Mouse (Mus musculus) embryonic facial prominence, embryonic 12.5 days (tissue): ENCODE measurements around the gene Kcnj8. TPM values are rescaled to one million over a fixed set of nuclear protein-coding genes. Genes with fewer than 3 reads are reported as not detected.

Experiments used
- ATAC-seq: fragments of 200-750 bp; cut with Nextera tagmentation; 2 replicates; pipeline ENCODE4 v1.8.0; 2017; ENCODE audit not compliant: insufficient number of reproducible peaks, insufficient read depth, low FRiP score, low TSS enrichment
- H3K27ac ChIP-seq: fragments of 300-500 bp; sonication (generic); 2 replicates; pipeline ENCODE4 v1.5.1; 2016; ENCODE audit warnings: mild to moderate bottlenecking
- H3K27me3 ChIP-seq: fragments of 300-500 bp; sonication (generic); 2 replicates; pipeline ENCODE4 v1.6.1; 2016; ENCODE audit warnings: mild to moderate bottlenecking, moderate library complexity
- H3K36me3 ChIP-seq: fragments of 300-500 bp; sonication (generic); 2 replicates; pipeline ENCODE4 v1.6.1; 2016; ENCODE audit warnings: mild to moderate bottlenecking
- H3K4me1 ChIP-seq: fragments of 300-500 bp; sonication (generic); 2 replicates; pipeline ENCODE4 v1.6.1; 2016
- H3K4me2 ChIP-seq: fragments of 300-500 bp; sonication (generic); replicated peaks from 2 replicates; pipeline ENCODE4 v1.6.1; 2016; ENCODE audit warnings: mild to moderate bottlenecking, moderate library complexity
- H3K4me3 ChIP-seq: fragments of 300-500 bp; sonication (generic); 2 replicates; pipeline ENCODE4 v1.5.1; 2016; ENCODE audit warnings: mild to moderate bottlenecking
- H3K9ac ChIP-seq: fragments of 300-500 bp; sonication (generic); 2 replicates; pipeline ENCODE4 v1.6.1; 2016; ENCODE audit warnings: mild to moderate bottlenecking, moderate library complexity
- H3K9me3 ChIP-seq: fragments of 300-500 bp; sonication (generic); 2 replicates; pipeline ENCODE4 v1.6.1; 2016; ENCODE audit warnings: mild to moderate bottlenecking, moderate library complexity
- WGBS: fragments of 180-500 bp; shearing (Covaris S2); methylation state at CpG from one replicate; pipeline ENCODE4 v1.1.7; 2016; 5-methylcytosine and 5-hydroxymethylcytosine counted together
- polyA plus RNA-seq: library from polyadenylated mRNA; unstranded; fragments of >200 nt; fragmentation: Nextera tagmentation; extraction: Ambion mirVana; gene quantifications from 2 replicates; pipeline ENCODE4 v1.2.1, GENCODE M21; 2016

Gene Kcnj8
- polyA plus RNA-seq = 3.9 TPM in 2 replicates

DNA sequence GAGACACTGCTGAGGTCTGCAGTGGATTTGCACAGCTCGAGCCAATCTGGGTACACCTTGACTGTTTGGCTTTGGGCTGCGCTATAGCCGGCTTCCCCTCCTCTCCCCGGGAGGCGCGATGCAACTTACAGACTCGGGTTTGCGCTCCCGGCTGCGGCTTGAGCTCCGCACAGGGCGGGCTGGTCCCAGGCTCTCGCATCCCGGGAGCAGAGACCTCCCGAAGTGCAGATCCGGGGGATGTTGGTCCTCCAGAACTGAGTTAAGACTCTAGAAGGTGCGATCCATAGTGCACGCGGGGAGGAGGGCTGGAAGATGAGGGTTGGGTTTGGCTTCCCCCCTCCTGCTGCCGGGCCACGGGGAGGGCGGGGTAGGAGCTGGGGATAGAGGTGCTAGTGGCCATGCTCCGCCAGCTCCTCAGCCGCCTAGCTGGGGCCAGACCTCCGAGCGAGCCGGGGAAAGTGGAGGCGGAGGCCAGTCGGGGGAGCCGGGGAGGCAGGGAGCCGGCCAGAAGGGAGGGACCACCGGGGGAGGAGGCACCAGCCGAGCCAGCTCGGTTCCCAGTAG lies at the start of gene Kcnj8:
Gene Kcnj8, minus strand, starts transcription at position 560 of the 564 bp plus-strand sequence.
- no peaks in the 10 kb centered on the region; the same call in 1 of the 2 replicates for H3K4me1 ChIP-seq
- WGBS = 1% methylated on average over 34 of the region's 34 CpGs
- H3K9ac ChIP-seq = peak within 1 kb of the TSS; percentile 42
- H3K36me3 ChIP-seq = no peaks in the 10 kb centered on the region
- H3K27ac ChIP-seq = no peak within 1 kb of the TSS
- peaks cover 38% of the 10 kb centered on the region for H3K27me3 ChIP-seq
- peak; percentile 93 for ATAC-seq
- peak within 1 kb of the TSS; percentile 95 for H3K4me2 ChIP-seq
- H3K9me3 ChIP-seq = no peaks in the 10 kb centered on the region
- peak within 1 kb of the TSS; percentile 45 for H3K4me3 ChIP-seq

DNA sequence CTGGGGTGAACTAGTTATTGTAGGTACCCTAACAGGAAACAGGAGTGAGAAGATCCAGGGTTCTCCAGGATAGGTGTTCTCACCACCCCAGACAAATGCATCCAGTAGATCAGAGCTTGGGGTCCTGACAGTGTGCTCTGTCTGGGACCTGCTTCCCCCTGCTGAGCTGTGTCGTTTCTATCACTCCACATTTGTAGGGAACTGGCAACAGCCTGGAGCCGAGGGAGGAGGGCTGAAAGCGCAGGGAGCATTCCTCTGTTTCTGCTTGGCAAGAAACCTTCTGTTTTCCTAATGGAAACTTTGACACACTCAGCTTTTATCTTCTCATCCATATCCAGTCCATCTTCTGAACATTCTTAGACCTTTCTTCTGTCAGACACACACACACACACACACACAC lies 45.2 kb upstream of the Kcnj8 start:
- 33% methylated on average over 3 of the region's 3 CpGs for WGBS
- Histone ChIP-seq H3K9me3 (no peaks in the 10 kb centered on the region), H3K4me1 (0 out of 2 replicates have a peak, but pooled peaks cover 2% of the 10 kb centered on the region), H3K27ac (no peak overlapping the region), H3K4me2 (no peak overlapping the region), H3K9ac (no peak overlapping the region), H3K36me3 (no peaks in the 10 kb centered on the region), H3K27me3 (no peaks in the 10 kb centered on the region), H3K4me3 (no peak overlapping the region)
- ATAC-seq = no peak

DNA sequence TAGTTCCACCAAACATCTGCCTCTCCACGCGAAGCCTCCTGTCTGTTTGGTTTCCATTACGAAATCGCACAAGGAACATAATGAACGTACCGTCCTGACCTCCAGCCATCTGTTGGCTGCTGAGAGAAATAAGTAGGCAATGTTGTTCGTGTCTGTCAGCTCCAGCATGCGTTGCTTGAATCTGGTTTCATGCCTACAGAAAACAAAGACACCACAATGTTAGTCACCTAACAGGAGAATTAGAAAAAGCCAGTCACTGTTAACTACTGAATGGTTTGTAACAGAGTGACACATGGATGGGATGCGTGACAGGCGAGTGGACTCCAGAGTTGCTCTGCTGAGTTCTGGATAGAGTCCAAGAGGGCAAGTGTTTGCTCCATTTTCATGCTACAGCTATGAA lies 42.9 kb upstream of the Kcnj8 start:
- Histone ChIP-seq H3K36me3 (no peaks in the 10 kb centered on the region), H3K4me1 (peaks cover 12% of the 10 kb centered on the region), H3K9me3 (no peaks in the 10 kb centered on the region), H3K27ac (no peak overlapping the region), H3K4me2 (no peak overlapping the region), H3K9ac (no peak overlapping the region), H3K4me3 (no peak overlapping the region), H3K27me3 (no peaks in the 10 kb centered on the region)
- WGBS = 71% methylated on average over 10 of the region's 10 CpGs
- no peak for ATAC-seq

DNA sequence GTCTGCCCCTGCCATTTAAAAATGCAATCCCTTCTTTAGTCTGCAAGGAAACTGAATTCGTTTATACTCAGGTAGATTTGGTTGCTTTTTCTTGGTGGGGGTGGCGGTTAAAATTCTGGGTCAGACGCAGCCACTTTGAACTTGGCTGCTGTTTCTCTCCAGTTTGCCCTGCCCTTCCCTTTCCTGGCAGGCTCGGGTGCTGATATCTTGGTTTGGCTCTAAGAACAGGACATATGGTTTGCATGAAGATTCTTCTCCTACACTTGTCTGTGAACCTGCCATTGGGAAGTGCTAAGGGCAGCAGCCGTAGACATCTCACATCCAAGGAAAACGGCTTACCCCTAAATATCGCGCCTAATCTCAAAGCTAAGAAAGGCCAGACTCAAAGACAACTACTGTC lies 41.0 kb upstream of the Kcnj8 start:
- no peak for ATAC-seq
- no peaks in the 10 kb centered on the region for H3K36me3 ChIP-seq
- no peak overlapping the region for H3K4me3 ChIP-seq
- no peak overlapping the region for H3K9ac ChIP-seq
- H3K4me1 ChIP-seq = peaks cover 15% of the 10 kb centered on the region
- H3K9me3 ChIP-seq = no peaks in the 10 kb centered on the region
- H3K27ac ChIP-seq = no peak overlapping the region
- WGBS = 82% methylated on average over 8 of the region's 8 CpGs
- H3K27me3 ChIP-seq = no peaks in the 10 kb centered on the region
- H3K4me2 ChIP-seq = no peak overlapping the region

DNA sequence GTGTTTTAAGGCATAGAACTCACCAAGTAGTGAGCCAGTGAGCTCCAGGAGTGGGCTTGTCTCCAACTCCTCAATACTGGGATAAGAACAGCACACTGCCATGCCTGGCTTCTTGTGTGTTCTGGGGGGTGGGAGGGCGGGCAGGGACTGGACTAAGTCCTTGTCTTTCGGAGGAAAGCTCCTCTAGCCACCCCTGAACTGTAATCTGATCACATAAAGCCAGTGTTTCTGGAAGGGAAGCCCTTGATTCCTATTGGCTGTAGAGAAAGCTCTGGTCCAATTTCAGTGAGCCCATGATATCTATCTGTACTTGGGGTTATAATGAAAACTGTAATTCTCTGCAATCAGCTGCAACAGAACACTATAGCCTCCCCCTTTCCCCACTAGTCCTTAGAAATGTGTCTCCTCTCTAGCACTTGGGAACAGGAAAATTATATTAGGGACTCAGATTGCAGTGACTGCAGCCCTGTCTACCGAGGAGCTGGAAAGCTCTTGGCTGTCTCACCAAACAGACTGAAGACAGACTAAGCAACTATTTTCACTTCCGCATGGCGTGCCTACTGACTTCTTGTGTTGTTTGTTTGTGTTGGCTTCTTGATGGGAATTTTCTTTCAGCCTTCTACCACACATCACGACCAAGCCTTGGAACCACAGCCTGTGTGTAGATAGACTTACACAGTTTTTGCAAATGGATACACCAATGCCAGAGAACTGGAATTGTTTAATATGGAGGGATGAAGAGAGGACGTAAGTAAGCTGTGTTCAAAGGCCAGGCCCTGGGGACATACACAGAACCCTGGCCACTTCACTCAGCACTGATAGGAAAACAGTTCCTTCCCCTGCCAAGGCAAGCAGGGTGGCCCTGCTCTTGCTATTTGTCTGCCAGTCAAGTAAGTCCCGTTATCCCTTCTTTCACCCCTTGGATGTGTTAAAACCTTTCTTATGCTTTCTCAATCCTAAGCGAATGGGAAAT lies 38.3 kb upstream of the Kcnj8 start:
- Histone ChIP-seq H3K4me1 (peaks cover 15% of the 10 kb centered on the region), H3K9me3 (no peaks in the 10 kb centered on the region), H3K27ac (peak overlapping the region; percentile 66; the same call in 1 of the 2 replicates), H3K9ac (no peak overlapping the region), H3K4me3 (no peak overlapping the region), H3K27me3 (no peaks in the 10 kb centered on the region), H3K36me3 (no peaks in the 10 kb centered on the region), H3K4me2 (no peak overlapping the region)
- 42% methylated on average over 9 of the region's 9 CpGs for WGBS
- peak; percentile 78 for ATAC-seq

DNA sequence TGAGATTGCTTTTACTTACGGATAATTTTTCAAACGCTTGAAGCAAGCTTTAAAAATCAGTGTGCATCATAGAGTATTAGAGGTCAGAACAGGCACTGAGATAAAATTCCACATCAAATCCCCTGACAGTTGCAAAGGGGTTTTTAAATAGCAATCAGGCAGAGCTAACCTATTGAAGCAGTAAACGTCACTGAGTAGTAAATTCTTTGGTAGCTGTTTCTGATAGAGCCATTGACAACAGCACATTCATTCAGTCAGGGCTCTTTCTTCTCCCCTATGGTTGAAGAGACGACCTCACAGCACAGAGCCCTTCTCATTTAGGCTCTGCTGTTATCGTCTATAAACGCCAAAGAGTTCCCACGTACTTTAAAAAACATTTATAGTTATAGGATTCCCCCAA lies 35.7 kb upstream of the Kcnj8 start:
- H3K4me1 ChIP-seq = peaks cover 14% of the 10 kb centered on the region
- WGBS = 61% methylated on average over 7 of the region's 7 CpGs
- ATAC-seq = no peak
- H3K27me3 ChIP-seq = no peaks in the 10 kb centered on the region
- H3K27ac ChIP-seq = no peak overlapping the region
- no peak overlapping the region for H3K9ac ChIP-seq
- H3K4me2 ChIP-seq = no peak overlapping the region
- no peak overlapping the region for H3K4me3 ChIP-seq
- H3K9me3 ChIP-seq = no peaks in the 10 kb centered on the region
- H3K36me3 ChIP-seq = no peaks in the 10 kb centered on the region

DNA sequence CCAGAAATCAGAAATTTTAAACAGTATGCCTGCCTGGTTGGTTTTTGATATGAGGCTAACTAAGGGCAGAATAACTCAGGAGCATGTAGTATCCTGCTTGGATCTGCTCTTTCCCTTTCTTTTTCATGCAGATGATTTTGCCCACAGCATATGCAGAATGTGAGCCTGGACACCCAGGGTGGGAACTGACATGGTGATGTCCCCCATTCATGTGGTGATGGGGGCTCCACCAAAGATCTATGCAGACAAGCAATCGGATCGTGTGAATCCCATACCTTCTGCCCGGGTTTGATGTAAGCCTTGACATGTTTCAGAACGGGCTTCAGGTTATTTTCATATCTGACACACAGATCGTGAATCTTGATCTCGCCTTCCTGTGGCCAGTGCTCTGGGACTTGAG lies 31.4 kb upstream of the Kcnj8 start:
- no peak overlapping the region for H3K9ac ChIP-seq
- no peaks in the 10 kb centered on the region for H3K4me1 ChIP-seq
- H3K27me3 ChIP-seq = no peaks in the 10 kb centered on the region
- no peaks in the 10 kb centered on the region for H3K36me3 ChIP-seq
- 54% methylated on average over 6 of the region's 6 CpGs for WGBS
- no peak for ATAC-seq
- H3K27ac ChIP-seq = no peak overlapping the region
- H3K9me3 ChIP-seq = no peaks in the 10 kb centered on the region
- H3K4me3 ChIP-seq = no peak overlapping the region
- no peak overlapping the region for H3K4me2 ChIP-seq

DNA sequence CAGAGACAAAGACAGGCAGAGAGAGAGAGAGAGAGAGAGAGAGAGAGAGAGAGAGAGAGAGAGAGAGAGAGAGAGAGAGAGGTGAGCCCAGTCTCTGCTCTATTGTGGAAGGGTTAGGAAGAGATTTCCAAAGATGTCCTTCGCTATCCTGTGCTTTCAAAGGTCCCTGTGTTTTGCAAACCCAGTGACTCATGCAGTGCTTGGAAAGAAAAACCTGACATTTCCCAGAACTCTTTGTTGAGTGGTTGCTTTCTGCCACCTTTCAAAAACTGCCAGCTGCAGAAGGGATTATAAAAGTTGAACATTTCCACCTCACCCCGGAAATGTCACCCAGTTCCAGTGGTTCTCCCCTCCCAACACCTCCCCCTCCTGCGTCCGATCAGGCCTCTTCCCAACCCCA lies 7.4 kb upstream of the Kcnj8 start:
- H3K36me3 ChIP-seq = no peaks in the 10 kb centered on the region
- WGBS = 63% methylated on average over 4 of the region's 4 CpGs
- H3K27ac ChIP-seq = no peak overlapping the region
- H3K4me3 ChIP-seq = no peak overlapping the region
- no peaks in the 10 kb centered on the region for H3K9me3 ChIP-seq
- no peaks in the 10 kb centered on the region for H3K27me3 ChIP-seq
- no peak for ATAC-seq
- H3K9ac ChIP-seq = no peak overlapping the region
- no peaks in the 10 kb centered on the region for H3K4me1 ChIP-seq
- H3K4me2 ChIP-seq = no peak overlapping the region

DNA sequence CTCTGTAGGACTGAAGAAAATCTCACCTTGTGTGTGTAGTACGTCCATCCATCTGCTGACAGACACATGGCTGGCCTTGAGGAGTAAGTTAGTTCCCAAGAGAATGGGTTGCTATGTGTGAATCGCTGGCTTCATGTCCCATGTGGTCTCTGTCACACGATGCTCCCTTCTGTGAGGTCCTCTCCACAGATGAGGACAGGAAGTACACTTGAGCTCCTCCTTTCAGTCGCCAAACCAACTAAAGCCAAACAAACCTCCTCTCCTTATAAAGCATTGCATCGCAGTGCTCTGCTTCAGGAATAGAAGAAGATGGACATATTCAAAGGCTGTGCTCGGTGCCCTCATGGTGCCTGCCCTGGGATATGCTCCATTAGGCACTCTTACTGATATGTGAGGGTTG lies 6.4 kb upstream of the Kcnj8 start:
- Histone ChIP-seq H3K4me3 (no peak overlapping the region), H3K4me2 (no peak overlapping the region), H3K27ac (no peak overlapping the region), H3K9ac (no peak overlapping the region), H3K4me1 (no peaks in the 10 kb centered on the region), H3K36me3 (no peaks in the 10 kb centered on the region), H3K27me3 (peaks cover 4% of the 10 kb centered on the region; the same call in 1 of the 2 replicates), H3K9me3 (no peaks in the 10 kb centered on the region)
- whole genome bisulfite sequencing = 79% methylated on average over 6 of the region's 6 CpGs
- ATAC-seq = no peak

DNA sequence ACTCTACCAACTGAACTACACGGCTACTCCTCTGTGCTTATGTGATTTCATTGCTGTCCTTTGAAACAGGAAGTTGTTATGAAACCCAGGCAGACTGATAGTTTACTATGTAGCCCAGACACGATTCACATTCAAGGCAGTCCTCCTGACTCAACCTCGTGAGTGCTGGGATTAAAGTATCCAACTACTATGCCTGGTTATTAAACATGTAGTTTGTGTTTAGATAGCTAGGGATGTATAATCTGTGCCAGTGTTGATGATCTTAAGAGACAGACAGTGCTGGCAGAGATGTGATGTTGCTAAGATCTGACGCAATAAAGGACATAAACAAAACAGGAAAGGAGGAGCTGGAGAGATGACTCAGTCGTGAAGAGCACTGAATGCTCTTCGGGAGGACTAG lies 1.5 kb upstream of the Kcnj8 start:
- 48% methylated on average over 6 of the region's 6 CpGs for WGBS
- Histone ChIP-seq H3K36me3 (no peaks in the 10 kb centered on the region), H3K4me2 (no peak overlapping the region), H3K9me3 (no peaks in the 10 kb centered on the region), H3K9ac (no peak overlapping the region), H3K27me3 (peaks cover 36% of the 10 kb centered on the region), H3K4me1 (no peaks in the 10 kb centered on the region; the same call in 1 of the 2 replicates), H3K27ac (no peak overlapping the region), H3K4me3 (no peak overlapping the region)
- ATAC-seq = no peak

DNA sequence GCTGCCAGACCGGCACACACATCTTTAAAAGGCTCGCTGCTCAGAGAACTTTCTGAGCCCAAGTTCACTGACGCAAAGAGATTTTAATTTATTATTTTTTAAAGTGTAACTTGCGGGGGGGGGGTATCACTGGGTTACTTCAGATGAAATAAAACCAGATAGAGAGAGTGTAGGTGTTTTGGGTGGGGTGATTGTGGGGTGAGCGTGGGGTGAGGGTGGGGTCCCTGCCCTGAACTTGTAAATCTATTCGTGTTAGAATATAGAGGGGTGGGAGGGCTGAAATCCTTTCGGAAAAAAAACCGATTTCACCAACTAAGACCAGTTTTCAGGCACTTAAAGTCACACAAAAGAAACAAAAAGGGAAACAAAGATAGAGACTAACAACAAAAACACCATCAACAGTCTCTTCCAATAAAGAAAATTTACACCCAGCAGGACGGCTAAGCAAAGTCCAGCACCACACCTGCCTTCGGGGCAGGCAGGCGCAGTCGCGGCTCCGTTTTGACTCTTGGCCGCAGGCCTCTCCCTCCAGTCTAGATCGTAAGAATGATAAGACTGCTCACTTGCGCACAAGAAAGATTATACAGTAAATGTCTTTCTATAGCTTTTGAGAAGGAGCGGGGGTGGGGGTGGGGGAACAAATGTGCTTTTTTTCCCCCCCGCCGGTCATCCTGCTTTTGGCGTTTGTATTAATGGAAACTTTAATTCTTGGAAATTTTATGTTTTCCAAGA lies 381 bp upstream of the Kcnj8 start:
- no peak overlapping the region for H3K27ac ChIP-seq
- H3K9me3 ChIP-seq = no peaks in the 10 kb centered on the region
- H3K4me2 ChIP-seq = peak overlapping the region; percentile 95
- peak overlapping the region; percentile 45 for H3K4me3 ChIP-seq
- 0 out of 2 replicates have a peak overlapping the region, but pooled peaks have one; percentile 42 for H3K9ac ChIP-seq
- no peaks in the 10 kb centered on the region for H3K36me3 ChIP-seq
- WGBS = 3% methylated on average over 21 of the region's 21 CpGs
- H3K4me1 ChIP-seq = no peaks in the 10 kb centered on the region; the same call in 1 of the 2 replicates
- ATAC-seq = no peak
- H3K27me3 ChIP-seq = peaks cover 38% of the 10 kb centered on the region
